Mouse (Mus musculus) heart, adult 2 months (tissue): ENCODE data around the gene Cd3eap. TPM values are rescaled to one million over a fixed set of nuclear protein-coding genes. Genes with fewer than 3 reads are reported as not detected.

ENCODE experiments used
- DNase-seq, 2 experiments: peaks; one replicate each; pipeline ENCODE4 v3.0.0; 2021
- H3K27ac ChIP-seq: fragments of 200-600 bp; 2 replicates; pipeline ENCODE4 v1.8.1; 2022
- H3K27me3 ChIP-seq: fragments of 200-500 bp; 2 replicates; pipeline ENCODE4 v1.6.1; 2012; ENCODE audit warnings: mild to moderate bottlenecking, low read length, inconsistent platforms, mixed read lengths; ENCODE audit not compliant: control insufficient read depth, insufficient read depth
- H3K36me3 ChIP-seq: fragments of 200-500 bp; 2 replicates; pipeline ENCODE4 v1.6.1; 2012; ENCODE audit warnings: low read length, inconsistent platforms; ENCODE audit not compliant: control insufficient read depth, insufficient read depth
- H3K4me1 ChIP-seq: fragments of 200-500 bp; 2 replicates; pipeline ENCODE4 v1.6.1; 2011; ENCODE audit warnings: low read length; ENCODE audit not compliant: control insufficient read depth, insufficient read depth
- H3K4me3 ChIP-seq: fragments of 200-600 bp; 2 replicates; pipeline ENCODE4 v1.8.1; 2022
- H3K79me2 ChIP-seq: fragments of 200-500 bp; replicated peaks from 2 replicates; pipeline ENCODE4 v1.6.1; 2012; ENCODE audit warnings: mild to moderate bottlenecking, inconsistent platforms, low read length, moderate library complexity, mixed read lengths; ENCODE audit not compliant: control insufficient read depth, insufficient read depth
- H3K9ac ChIP-seq: fragments of 200-500 bp; 2 replicates; pipeline ENCODE4 v1.6.1; 2012; ENCODE audit warnings: low read depth, mild to moderate bottlenecking, control low read depth, inconsistent platforms, low read length, mixed read lengths
- CTCF ChIP-seq: fragments of 200-600 bp; IDR thresholded peaks from 2 replicates; pipeline ENCODE4 v1.8.1; 2022; ENCODE audit warnings: antibody characterized with exemption, mild to moderate bottlenecking, moderate library complexity
- EP300 ChIP-seq: fragments of 200-500 bp; IDR thresholded peaks from 2 replicates; pipeline ENCODE4 v1.6.1; 2011; ENCODE audit warnings: low read depth, low read length, control low read depth; ENCODE audit not compliant: insufficient read depth
- POLR2A ChIP-seq: fragments of 200-500 bp; IDR thresholded peaks from 2 replicates; pipeline ENCODE4 v1.6.1; 2011; ENCODE audit warnings: mild to moderate bottlenecking, low read depth, low read length, control low read depth; ENCODE audit not compliant: insufficient read depth
- WGBS: fragments of 180-500 bp; shearing (Covaris S2); methylation state at CpG from one replicate; pipeline ENCODE4 v1.1.7; 2018; 5-methylcytosine and 5-hydroxymethylcytosine counted together
- intact Hi-C: fragments of 180-260 bp; cut with DNase I; formaldehyde crosslinking; loops from one replicate; pipeline ENCODE4 v1.15.1; 2025
- polyA plus RNA-seq: library from polyadenylated mRNA; depleted of rRNA; stranded (reverse); fragments of >200 nt; gene quantifications from 2 replicates; pipeline ENCODE4 v1.2.3, GENCODE M21; 2012
- total RNA-seq, 2 experiments: library from RNA; stranded (reverse); gene quantifications; 2 replicates each; pipeline ENCODE4 v1.2.3; 2021

Cd3eap gene
- total and polyA plus RNA-seq, 3 experiments: 4.7 to 9.7 (median 9.3) TPM

- intact Hi-C loops: no loop called here
- Histone ChIP-seq H3K36me3 (no peaks in the 10 kb centered on the region), H3K27me3 (no peaks in the 10 kb centered on the region), H3K79me2 (no peaks in the 10 kb centered on the region), H3K9ac (no peak overlapping the region), H3K27ac (no peak overlapping the region), H3K4me1 (peaks cover 1% of the 10 kb centered on the region; the same call in 1 of the 2 replicates), H3K4me3 (no peak overlapping the region)
- WGBS: 88% methylated on average over 5 of the region's 5 CpGs
- TF ChIP-seq POLR2A: no peak
- TF ChIP-seq CTCF: no peak
- no peak for TF ChIP-seq EP300
- DNase-seq: no peak
Observed at GRCm38 (mm10) chr7:19354991-19355390, 4.3 kb downstream of the Cd3eap start.

DNA sequence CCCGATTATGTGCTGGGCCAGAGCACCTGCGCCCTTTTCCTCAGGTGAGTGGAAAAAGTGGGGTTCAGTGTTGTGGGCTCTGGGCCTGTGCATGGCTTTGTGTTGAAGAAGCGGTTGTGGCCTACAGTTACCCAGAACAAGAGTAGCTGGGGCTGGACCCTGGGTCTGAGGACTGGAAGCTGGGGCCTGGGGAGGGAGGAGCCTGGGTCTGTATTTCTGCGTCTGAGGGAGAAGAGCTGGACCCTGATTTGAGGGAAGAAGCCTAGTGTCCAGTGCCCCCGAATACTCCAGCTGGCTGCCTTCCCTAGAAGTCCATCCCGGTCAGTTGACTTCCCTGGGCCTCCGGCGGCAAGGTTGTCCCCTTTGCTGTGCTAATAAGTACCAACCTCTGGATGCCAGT lies 9.1 kb downstream of the Cd3eap start:
- TF ChIP-seq POLR2A: no peak
- no peak for TF ChIP-seq CTCF
- TF ChIP-seq EP300: no peak
- intact Hi-C loops: no loop called here
- 90% methylated on average over 8 of the region's 8 CpGs for WGBS
- no peaks in the 10 kb centered on the region for H3K79me2 ChIP-seq
- no peak overlapping the region for H3K9ac ChIP-seq
- DNase-seq: no peak
- no peak overlapping the region for H3K4me3 ChIP-seq
- peaks cover 5% of the 10 kb centered on the region for H3K4me1 ChIP-seq
- no peaks in the 10 kb centered on the region for H3K36me3 ChIP-seq
- peak overlapping the region; percentile 72 for H3K27ac ChIP-seq
- no peaks in the 10 kb centered on the region for H3K27me3 ChIP-seq

GRCm38 (mm10) chr7:19349188-19349915 lies 9.9 kb downstream of the Cd3eap start:
- Histone ChIP-seq H3K36me3 (no peaks in the 10 kb centered on the region), H3K27ac (peak overlapping the region; percentile 72), H3K4me3 (peak overlapping the region; percentile 41), H3K27me3 (no peaks in the 10 kb centered on the region), H3K4me1 (peaks cover 7% of the 10 kb centered on the region), H3K9ac (peak overlapping the region; percentile 47), H3K79me2 (no peaks in the 10 kb centered on the region)
- intact Hi-C loops: no loop called here
- 49% methylated on average over 13 of the region's 13 CpGs for WGBS
- TF ChIP-seq EP300 (peak; percentile 97), CTCF (no peak), POLR2A (peak; percentile 71)
- DNase-seq: peak; percentile 57 to 58

DNA sequence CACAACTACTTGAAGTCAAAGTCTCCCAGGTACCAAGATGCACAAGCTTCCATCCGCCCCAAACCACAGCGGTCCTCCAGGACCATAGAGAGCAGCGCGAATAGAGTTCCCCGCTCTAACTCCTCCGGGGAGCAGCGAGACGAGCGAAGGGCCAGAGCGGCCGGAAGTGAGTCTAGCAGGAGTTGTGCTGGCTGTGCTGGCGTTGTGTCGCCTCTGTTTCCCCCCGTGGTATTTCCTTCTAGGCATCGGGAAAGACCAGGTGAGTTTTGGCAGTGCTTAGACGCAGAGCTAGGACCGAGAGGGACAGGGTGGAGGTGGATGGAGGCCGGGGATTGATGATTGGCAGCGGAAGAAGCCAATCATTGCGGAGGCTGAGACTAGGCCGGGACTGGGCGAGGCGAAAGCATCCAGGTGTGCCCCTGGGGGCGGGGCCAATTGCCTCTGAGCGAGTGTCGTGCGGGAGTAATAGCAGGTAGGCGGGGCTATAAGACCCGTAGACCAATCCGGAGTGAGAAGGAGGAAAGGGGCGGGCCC lies 14.3 kb downstream of the Cd3eap start:
- intact Hi-C loops: loop anchor here (2.0 to 5.0 kb wide), 2 partner anchors 16 to 118 kb away; partner anchors contain the start of gene Opa3
- H3K79me2 ChIP-seq: no peaks in the 10 kb centered on the region
- peaks cover 12% of the 10 kb centered on the region for H3K4me1 ChIP-seq
- no peaks in the 10 kb centered on the region for H3K27me3 ChIP-seq
- peak overlapping the region; percentile 78 for H3K9ac ChIP-seq
- DNase-seq: peak; percentile 92 to 95
- WGBS: under 1% methylated on average over 31 of the region's 31 CpGs
- H3K4me3 ChIP-seq: peak overlapping the region; percentile 87
- H3K27ac ChIP-seq: peak overlapping the region; percentile 92
- H3K36me3 ChIP-seq: no peaks in the 10 kb centered on the region
- TF ChIP-seq CTCF: peak; percentile 4; the same call in 1 of the 2 replicates
- TF ChIP-seq POLR2A: peak; percentile 64
- TF ChIP-seq EP300: peak; percentile 36; the same call in 1 of the 2 replicates

GRCm38 (mm10) chr7:19344237-19344847 lies 14.9 kb downstream of the Cd3eap start, which contains the start of gene Ercc1:
Gene Ercc1 (plus strand): TSS chr7:19344778.
- Histone ChIP-seq H3K27ac (peak within 1 kb of the TSS; percentile 92), H3K27me3 (no peaks in the 10 kb centered on the region), H3K79me2 (no peaks in the 10 kb centered on the region), H3K4me1 (peaks cover 12% of the 10 kb centered on the region), H3K4me3 (peak within 1 kb of the TSS; percentile 87), H3K9ac (peak within 1 kb of the TSS; percentile 78), H3K36me3 (no peaks in the 10 kb centered on the region)
- intact Hi-C loops: loop anchor here (2.0 to 5.0 kb wide), 2 partner anchors 16 to 117 kb away; partner anchors contain the start of gene Opa3
- 12% methylated on average over 12 of the region's 12 CpGs for WGBS
- DNase-seq: peak in 1 of 2 experiments; percentile 53
- TF ChIP-seq POLR2A (no peak), CTCF (no peak), EP300 (no peak)
